Mouse (Mus musculus) left cerebral cortex, postnatal 4 days (tissue): ENCODE measurements at regions not wholly inside any gene's neighbourhood (a gene's known extent, or its start where the extent isn't known, plus 50 kb on each side); places are given as distances from the start of the nearest gene placed in this dataset.
"Not testable (repeated sequence)": the region's sequence is repeated elsewhere in the genome, so short reads cannot be mapped to it uniquely, and the experiment has no call there.

ENCODE experiments used
- DNase-seq: peaks from one replicate; pipeline ENCODE4 v3.0.0-alpha.2; 2022
- intact Hi-C: fragments of 180-260 bp; cut with DNase I; formaldehyde crosslinking; loops from one replicate; pipeline ENCODE4 v1.15.1; 2025

GRCm38 (mm10) chr4:89621260-89621659 lies 58.0 kb upstream of the Dmrta1 start:
- no peak for DNase-seq
- intact Hi-C loops, result no loop called here

GRCm38 (mm10) chr4:89604721-89605120 lies 74.5 kb upstream of the Dmrta1 start:
- intact Hi-C loops, result no loop called here
- DNase-seq, result no peak

GRCm38 (mm10) chr4:89575529-89575928 lies 103.7 kb upstream of the Dmrta1 start:
- intact Hi-C loops, result loop anchor here (5.0 kb wide), 1 partner anchor 117 kb away; no protein-coding TSS in a partner anchor
- DNase-seq, result peak; percentile 70

GRCm38 (mm10) chr4:89554711-89555466 lies 124.3 kb upstream of the Dmrta1 start:
- intact Hi-C loops, result no loop called here
- no peak for DNase-seq

- DNase-seq, result no peak
- intact Hi-C loops, result no loop called here
These were observed 126.7 kb upstream of the Dmrta1 start for GRCm38 (mm10) chr4:89552556-89552955.

GRCm38 (mm10) chr4:89550515-89550914 lies 128.7 kb upstream of the Dmrta1 start:
- DNase-seq, result no peak
- intact Hi-C loops, result no loop called here

- intact Hi-C loops, result no loop called here
- peak; percentile 56 for DNase-seq
These were observed 146.8 kb upstream of the Dmrta1 start for GRCm38 (mm10) chr4:89532462-89532861.

GRCm38 (mm10) chr4:89530050-89530911 lies 149.0 kb upstream of the Dmrta1 start:
- no peak for DNase-seq

GRCm38 (mm10) chr4:89527966-89528365 lies 151.3 kb upstream of the Dmrta1 start:
- intact Hi-C loops, result no loop called here
- no peak for DNase-seq

More at GRCm38 (mm10) chr4:89530050-89530911, 149.0 kb upstream of the Dmrta1 start:
- intact Hi-C loops, result no loop called here

GRCm38 (mm10) chr4:89527326-89527725 lies 151.9 kb upstream of the Dmrta1 start:
- intact Hi-C loops, result no loop called here
- DNase-seq, result no peak

GRCm38 (mm10) chr4:89525525-89525924 lies 153.7 kb upstream of the Dmrta1 start:
- intact Hi-C loops, DNase-seq: not testable (repeated sequence)

- DNase-seq, result peak; percentile 50
- intact Hi-C loops, result loop anchor here (1.0 to 5.0 kb wide), 2 partner anchors 237 to 379 kb away; no protein-coding TSS in a partner anchor
These were observed 154.7 kb upstream of the Dmrta1 start for GRCm38 (mm10) chr4:89524260-89525200.

GRCm38 (mm10) chr4:89523423-89524259 lies 155.6 kb upstream of the Dmrta1 start:
- intact Hi-C loops, result loop anchor here (1.0 to 5.0 kb wide), 2 partner anchors 236 to 378 kb away; no protein-coding TSS in a partner anchor
- no peak for DNase-seq

GRCm38 (mm10) chr4:89518027-89518426 lies 161.2 kb upstream of the Dmrta1 start:
- DNase-seq, result no peak
- intact Hi-C loops, result no loop called here

- intact Hi-C loops, result no loop called here
- no peak for DNase-seq
These were observed 163.3 kb upstream of the Dmrta1 start for GRCm38 (mm10) chr4:89515823-89516411.

- intact Hi-C loops, result no loop called here
- DNase-seq, result no peak
These were observed 164.3 kb upstream of the Dmrta1 start for GRCm38 (mm10) chr4:89514981-89515380.

GRCm38 (mm10) chr4:89510593-89510992 lies 168.6 kb upstream of the Dmrta1 start:
- DNase-seq, result no peak
- intact Hi-C loops, result no loop called here

- intact Hi-C loops, result no loop called here
- no peak for DNase-seq
These were observed 169.4 kb upstream of the Dmrta1 start for GRCm38 (mm10) chr4:89509655-89510391.
